Mouse (Mus musculus): Measurements from ENCODE around the gene Mrps21. TPM values are rescaled to one million over a fixed set of nuclear protein-coding genes. Genes with fewer than 3 reads are reported as not detected.
"Not testable (repeated sequence)": the region's sequence is repeated elsewhere in the genome, so short reads cannot be mapped to it uniquely, and the experiment has no call there.

Gene Mrps21
- polyA plus RNA-seq, 1 experiment: 142 TPM

GRCm38 (mm10) chr3:95861796-95862195 lies 9.5 kb downstream of the Mrps21 start:
- Histone ChIP-seq H3K9me3 (replicated peaks; ENCODE audit: control insufficient read depth, insufficient read depth, low read length, poor library complexity, severe bottlenecking) (no peaks in the 10 kb centered on the region), H3K9ac (ENCODE audit: low read depth, poor library complexity, severe bottlenecking) (no peak overlapping the region), H3K27me3 (ENCODE audit: control insufficient read depth, insufficient read depth, low read length, poor library complexity, severe bottlenecking) (no peaks in the 10 kb centered on the region), H3K27ac (ENCODE audit: insufficient read depth, low read length) (no peak overlapping the region), H3K36me3 (ENCODE audit: control insufficient read depth, insufficient read depth, low read length, poor library complexity, severe bottlenecking) (no peaks in the 10 kb centered on the region), H3K4me1 (ENCODE audit: control insufficient read depth, insufficient read depth, low read length) (peaks cover 4% of the 10 kb centered on the region), H3K4me3 (ENCODE audit: low read depth, low read length) (no peak overlapping the region)
- TF ChIP-seq EP300 (IDR thresholded peaks at IDR 0.05; ENCODE audit: insufficient read depth, low read depth, low read length) (no peak), CTCF (IDR thresholded peaks at IDR 0.05; ENCODE audit: low read depth, low read length) (peak; percentile 8)

- H3K9me3 ChIP-seq (replicated peaks; ENCODE audit: control insufficient read depth, insufficient read depth, low read length, poor library complexity, severe bottlenecking): no peaks in the 10 kb centered on the region
- no peak overlapping the region for H3K27ac ChIP-seq (ENCODE audit: insufficient read depth, low read length)
- no peak overlapping the region for H3K9ac ChIP-seq (ENCODE audit: low read depth, poor library complexity, severe bottlenecking)
- H3K4me1 ChIP-seq (ENCODE audit: control insufficient read depth, insufficient read depth, low read length): peaks cover 4% of the 10 kb centered on the region
- no peaks in the 10 kb centered on the region for H3K27me3 ChIP-seq (ENCODE audit: control insufficient read depth, insufficient read depth, low read length, poor library complexity, severe bottlenecking)
- H3K4me3 ChIP-seq (ENCODE audit: low read depth, low read length): no peak overlapping the region
- TF ChIP-seq POLR2A (IDR thresholded peaks at IDR 0.05; ENCODE audit: insufficient read depth, low read length): no peak
- peak; percentile 9 for TF ChIP-seq CTCF (IDR thresholded peaks at IDR 0.05; ENCODE audit: low read depth, low read length)
- no peak for TF ChIP-seq EP300 (IDR thresholded peaks at IDR 0.05; ENCODE audit: insufficient read depth, low read depth, low read length)
- no peaks in the 10 kb centered on the region for H3K36me3 ChIP-seq (ENCODE audit: control insufficient read depth, insufficient read depth, low read length, poor library complexity, severe bottlenecking)
Measured at GRCm38 (mm10) chr3:95861216-95861615, 10.1 kb downstream of the Mrps21 start.

- no peaks in the 10 kb centered on the region for H3K36me3 ChIP-seq (ENCODE audit: control insufficient read depth, insufficient read depth, low read length, poor library complexity, severe bottlenecking)
- no peaks in the 10 kb centered on the region for H3K9me3 ChIP-seq (replicated peaks; ENCODE audit: control insufficient read depth, insufficient read depth, low read length, poor library complexity, severe bottlenecking)
- H3K27ac ChIP-seq (ENCODE audit: insufficient read depth, low read length): no peak overlapping the region
- H3K4me3 ChIP-seq (ENCODE audit: low read depth, low read length): no peak overlapping the region
- H3K4me1 ChIP-seq (ENCODE audit: control insufficient read depth, insufficient read depth, low read length): peaks cover 3% of the 10 kb centered on the region
- H3K27me3 ChIP-seq (ENCODE audit: control insufficient read depth, insufficient read depth, low read length, poor library complexity, severe bottlenecking): no peaks in the 10 kb centered on the region
- TF ChIP-seq POLR2A (IDR thresholded peaks at IDR 0.05; ENCODE audit: insufficient read depth, low read length): no peak
- TF ChIP-seq CTCF (IDR thresholded peaks at IDR 0.05; ENCODE audit: low read depth, low read length): no peak
- H3K9ac ChIP-seq (ENCODE audit: low read depth, poor library complexity, severe bottlenecking): no peak overlapping the region
Measured at GRCm38 (mm10) chr3:95860323-95860722, 11.0 kb downstream of the Mrps21 start.

- not testable (repeated sequence) for H3K4me1 ChIP-seq (ENCODE audit: control insufficient read depth, insufficient read depth, low read length); H3K36me3 ChIP-seq (ENCODE audit: control insufficient read depth, insufficient read depth, low read length, poor library complexity, severe bottlenecking); H3K4me3 ChIP-seq (ENCODE audit: low read depth, low read length); H3K27ac ChIP-seq (ENCODE audit: insufficient read depth, low read length); H3K9me3 ChIP-seq (replicated peaks; ENCODE audit: control insufficient read depth, insufficient read depth, low read length, poor library complexity, severe bottlenecking); H3K9ac ChIP-seq (ENCODE audit: low read depth, poor library complexity, severe bottlenecking); H3K27me3 ChIP-seq (ENCODE audit: control insufficient read depth, insufficient read depth, low read length, poor library complexity, severe bottlenecking)
Measured at GRCm38 (mm10) chr3:95858278-95858677, 13.0 kb downstream of the Mrps21 start.

GRCm38 (mm10) chr3:95857050-95857449 lies 14.3 kb downstream of the Mrps21 start:
- H3K36me3 ChIP-seq (ENCODE audit: control insufficient read depth, insufficient read depth, low read length, poor library complexity, severe bottlenecking): peaks cover 13% of the 10 kb centered on the region

GRCm38 (mm10) chr3:95856115-95856514 lies 15.2 kb downstream of the Mrps21 start:
- Histone ChIP-seq H3K36me3 (ENCODE audit: control insufficient read depth, insufficient read depth, low read length, poor library complexity, severe bottlenecking) (peaks cover 21% of the 10 kb centered on the region), H3K27ac (ENCODE audit: insufficient read depth, low read length) (peak overlapping the region; percentile 82), H3K4me1 (ENCODE audit: control insufficient read depth, insufficient read depth, low read length) (no peaks in the 10 kb centered on the region), H3K9ac (ENCODE audit: low read depth, poor library complexity, severe bottlenecking) (peak overlapping the region; percentile 93), H3K9me3 (replicated peaks; ENCODE audit: control insufficient read depth, insufficient read depth, low read length, poor library complexity, severe bottlenecking) (no peaks in the 10 kb centered on the region), H3K27me3 (ENCODE audit: control insufficient read depth, insufficient read depth, low read length, poor library complexity, severe bottlenecking) (no peaks in the 10 kb centered on the region), H3K4me3 (ENCODE audit: low read depth, low read length) (peak overlapping the region; percentile 42)
- TF ChIP-seq EP300 (IDR thresholded peaks at IDR 0.05; ENCODE audit: insufficient read depth, low read depth, low read length): no peak
- TF ChIP-seq CTCF (IDR thresholded peaks at IDR 0.05; ENCODE audit: low read depth, low read length): no peak
- no peak for TF ChIP-seq POLR2A (IDR thresholded peaks at IDR 0.05; ENCODE audit: insufficient read depth, low read length)

More at GRCm38 (mm10) chr3:95857050-95857449, 14.3 kb downstream of the Mrps21 start:
- H3K9me3 ChIP-seq (replicated peaks; ENCODE audit: control insufficient read depth, insufficient read depth, low read length, poor library complexity, severe bottlenecking); H3K9ac ChIP-seq (ENCODE audit: low read depth, poor library complexity, severe bottlenecking); H3K27me3 ChIP-seq (ENCODE audit: control insufficient read depth, insufficient read depth, low read length, poor library complexity, severe bottlenecking); H3K4me1 ChIP-seq (ENCODE audit: control insufficient read depth, insufficient read depth, low read length); H3K27ac ChIP-seq (ENCODE audit: insufficient read depth, low read length); H3K4me3 ChIP-seq (ENCODE audit: low read depth, low read length): not testable (repeated sequence)

Measured in ES-Bruce4 (cell line).